Mouse (Mus musculus) MEL (cell line): ENCODE measurements around the gene Txn2. TPM values are rescaled to one million over a fixed set of nuclear protein-coding genes. Genes with fewer than 3 reads are reported as not detected.

Experiments used
- DNase-seq: peaks from one replicate; pipeline ENCODE4 v3.0.0; 2011; ENCODE audit warnings: low read depth, low spot score
- H3K27ac ChIP-seq: 2 replicates; pipeline ENCODE4 v1.5.1; 2012; ENCODE audit warnings: low read depth, mild to moderate bottlenecking, control low read depth, low read length, moderate library complexity; ENCODE audit not compliant: control insufficient read depth
- H3K27me3 ChIP-seq, 2 experiments: fragments of 150-350 bp in 1 of 2; sonication (generic) in 1 of 2; 2 replicates each; pipeline ENCODE4 v1.6.1; 2012; ENCODE audit warnings: low read length in 2 of 2, mild to moderate bottlenecking in 2 of 2, improper control_type of control experiment in 1 of 2, moderate library complexity in 1 of 2; ENCODE audit not compliant: insufficient read depth in 2 of 2, control insufficient read depth in 1 of 2
- H3K36me3 ChIP-seq, 2 experiments: 2 replicates each; pipeline ENCODE4 v1.6.1; 2012 to 2014; ENCODE audit warnings: low read length in 2 of 2, improper control_type of control experiment in 1 of 2, inconsistent platforms in 1 of 2, mild to moderate bottlenecking in 1 of 2; ENCODE audit not compliant: insufficient read depth in 2 of 2, control insufficient read depth in 1 of 2
- H3K4me1 ChIP-seq, 2 experiments: fragments of 150-350 bp in 1 of 2; sonication (generic) in 1 of 2; 2 replicates each; pipeline ENCODE4 v1.6.1; 2012; ENCODE audit warnings: low read length in 2 of 2, improper control_type of control experiment in 1 of 2, mild to moderate bottlenecking in 1 of 2; ENCODE audit not compliant: insufficient read depth in 2 of 2, control insufficient read depth in 1 of 2
- H3K4me3 ChIP-seq, 2 experiments: fragments of 150-350 bp in 1 of 2; sonication (generic) in 1 of 2; 2 replicates each; pipeline ENCODE4 v1.5.1; 2012; ENCODE audit warnings: low read depth in 2 of 2, low read length in 2 of 2, mild to moderate bottlenecking in 2 of 2, moderate library complexity in 2 of 2, control low read depth in 1 of 2, improper control_type of control experiment in 1 of 2; ENCODE audit not compliant: control insufficient read depth in 1 of 2, insufficient read depth in 1 of 2
- H3K79me2 ChIP-seq: 2 replicates; pipeline ENCODE4 v1.6.1; 2012; ENCODE audit warnings: mild to moderate bottlenecking, low read length, moderate library complexity; ENCODE audit not compliant: control insufficient read depth, poor library complexity, insufficient read depth
- H3K9ac ChIP-seq: 2 replicates; pipeline ENCODE4 v1.6.1; 2012; ENCODE audit warnings: low read depth, mild to moderate bottlenecking, control low read depth, low read length, moderate library complexity; ENCODE audit not compliant: control insufficient read depth, poor library complexity, severe bottlenecking
- H3K9me3 ChIP-seq: fragments of 150-350 bp; sonication (generic); replicated peaks from 2 replicates; pipeline ENCODE4 v1.6.1; 2012; ENCODE audit warnings: mild to moderate bottlenecking, low read length, improper control_type of control experiment, moderate library complexity; ENCODE audit not compliant: insufficient read depth
- BHLHE40 ChIP-seq: IDR thresholded peaks from 2 replicates; pipeline ENCODE4 v1.6.1; 2012; ENCODE audit warnings: low read depth, mild to moderate bottlenecking, inconsistent platforms, low read length, improper control_type of control experiment, borderline replicate concordance
- CHD2 ChIP-seq: IDR thresholded peaks from 2 replicates; pipeline ENCODE4 v1.6.1; 2011; ENCODE audit warnings: low read length, improper control_type of control experiment
- CTCF ChIP-seq, 3 experiments: IDR thresholded peaks in 2 of 3; conservative IDR thresholded peaks in 1 of 3; 2 replicates each; pipeline ENCODE4 v1.5.1; 2011 to 2012; ENCODE audit warnings: low read length in 3 of 3, low read depth in 2 of 3, mild to moderate bottlenecking in 2 of 3, improper control_type of control experiment in 1 of 3, inconsistent platforms in 1 of 3, mixed read lengths in 1 of 3, moderate library complexity in 1 of 3; ENCODE audit not compliant: control insufficient read depth in 1 of 3, insufficient read depth in 1 of 3, poor library complexity in 1 of 3, severe bottlenecking in 1 of 3
- E2F4 ChIP-seq: IDR thresholded peaks from 2 replicates; pipeline ENCODE4 v1.6.1; 2011; ENCODE audit warnings: low read depth, low read length, improper control_type of control experiment, borderline replicate concordance
- HCFC1 ChIP-seq: IDR thresholded peaks from 2 replicates; pipeline ENCODE4 v1.6.1; 2012; ENCODE audit warnings: low read depth, mild to moderate bottlenecking, inconsistent platforms, low read length, improper control_type of control experiment, moderate library complexity
- JUND ChIP-seq: IDR thresholded peaks from 2 replicates; pipeline ENCODE4 v1.6.1; 2011; ENCODE audit warnings: low read depth, mild to moderate bottlenecking, improper control_type of control experiment, low read length
- MEF2A ChIP-seq: IDR thresholded peaks from 2 replicates; pipeline ENCODE4 v1.6.1; 2014; ENCODE audit warnings: low read depth, mild to moderate bottlenecking, inconsistent platforms, low read length, improper control_type of control experiment; ENCODE audit not compliant: poor library complexity, insufficient replicate concordance, severe bottlenecking; ENCODE audit errors: extremely low read depth
- MYB ChIP-seq: IDR thresholded peaks from 2 replicates; pipeline ENCODE4 v1.6.1; 2011; ENCODE audit warnings: mild to moderate bottlenecking, low read depth, low read length, improper control_type of control experiment
- MYC ChIP-seq: IDR thresholded peaks from 2 replicates; pipeline ENCODE4 v1.6.1; 2011; ENCODE audit warnings: low read depth, mild to moderate bottlenecking, low read length, improper control_type of control experiment, moderate library complexity
- NRF1 ChIP-seq: IDR thresholded peaks from 2 replicates; pipeline ENCODE4 v1.6.1; 2014; ENCODE audit warnings: low read depth, mild to moderate bottlenecking, inconsistent platforms, low read length, improper control_type of control experiment, moderate library complexity; ENCODE audit not compliant: poor library complexity, insufficient read depth, severe bottlenecking
- POLR2A ChIP-seq, 2 experiments: IDR thresholded peaks; 2 replicates each; pipeline ENCODE4 v1.6.1; 2011 to 2012; ENCODE audit warnings: low read length in 2 of 2, mild to moderate bottlenecking in 2 of 2, control low read depth in 1 of 2, improper control_type of control experiment in 1 of 2, low read depth in 1 of 2, moderate library complexity in 1 of 2; ENCODE audit not compliant: control insufficient read depth in 1 of 2, insufficient read depth in 1 of 2, poor library complexity in 1 of 2
- RAD21 ChIP-seq: IDR thresholded peaks from 2 replicates; pipeline ENCODE4 v1.6.1; 2011; ENCODE audit warnings: mild to moderate bottlenecking, low read depth, low read length, improper control_type of control experiment
- RCOR1 ChIP-seq: IDR thresholded peaks from 2 replicates; pipeline ENCODE4 v1.6.1; 2012; ENCODE audit warnings: low read depth, mild to moderate bottlenecking, inconsistent platforms, low read length, improper control_type of control experiment
- SIN3A ChIP-seq: IDR thresholded peaks from 2 replicates; pipeline ENCODE4 v1.6.1; 2012; ENCODE audit warnings: low read length, improper control_type of control experiment, inconsistent platforms
- SMC3 ChIP-seq: IDR thresholded peaks from 2 replicates; pipeline ENCODE4 v1.6.1; 2011; ENCODE audit warnings: low read depth, low read length, improper control_type of control experiment
- TBP ChIP-seq: IDR thresholded peaks from 2 replicates; pipeline ENCODE4 v1.8.0; 2011; ENCODE audit warnings: low read depth, low read length, improper control_type of control experiment
- TCF12 ChIP-seq: IDR thresholded peaks from 2 replicates; pipeline ENCODE4 v1.6.1; 2014; ENCODE audit warnings: low read depth, mild to moderate bottlenecking, inconsistent platforms, low read length, improper control_type of control experiment, moderate library complexity
- UBTF ChIP-seq: IDR thresholded peaks from 2 replicates; pipeline ENCODE4 v1.6.1; 2012; ENCODE audit warnings: low read depth, mild to moderate bottlenecking, inconsistent platforms, low read length, improper control_type of control experiment, moderate library complexity, borderline replicate concordance; ENCODE audit not compliant: insufficient read depth
- USF1 ChIP-seq: IDR thresholded peaks from 2 replicates; pipeline ENCODE4 v1.6.1; 2014; ENCODE audit warnings: low read depth, mild to moderate bottlenecking, inconsistent platforms, low read length, improper control_type of control experiment, moderate library complexity
- USF2 ChIP-seq, 2 experiments: IDR thresholded peaks; 2 replicates each; pipeline ENCODE4 v1.6.1; 2011 to 2012; ENCODE audit warnings: improper control_type of control experiment in 2 of 2, low read length in 2 of 2, borderline replicate concordance in 1 of 2, inconsistent platforms in 1 of 2, low read depth in 1 of 2, mild to moderate bottlenecking in 1 of 2; ENCODE audit not compliant: insufficient read depth in 1 of 2
- ZC3H11A ChIP-seq: IDR thresholded peaks from 2 replicates; pipeline ENCODE4 v1.6.1; 2012; ENCODE audit warnings: low read depth, mild to moderate bottlenecking, inconsistent platforms, low read length, improper control_type of control experiment
- ZMIZ1 ChIP-seq: IDR thresholded peaks from 2 replicates; pipeline ENCODE4 v1.6.1; 2012; ENCODE audit warnings: low read depth, mild to moderate bottlenecking, inconsistent platforms, low read length, improper control_type of control experiment, moderate library complexity
- polyA plus RNA-seq, 2 experiments: library from polyadenylated mRNA; stranded (reverse) in 1 of 2; unstranded in 1 of 2; fragments of >175 nt in 1 of 2; fragments of >200 nt in 1 of 2; gene quantifications; 2 replicates each; pipeline versions ENCODE4 v1.2.1 to v1.2.4; 2012; ENCODE audit warnings: low replicate concordance in 2 of 2, low read depth in 1 of 2; ENCODE audit not compliant: insufficient read length in 2 of 2, insufficient read depth in 1 of 2, missing spikeins in 1 of 2
- total RNA-seq: library from RNA; depleted of rRNA; stranded (reverse); fragments of 300-350 nt; gene quantifications from 2 replicates; pipeline ENCODE4 v1.2.3, GENCODE M21; 2012

The Txn2 gene
- total and polyA plus RNA-seq, 3 experiments: 114 to 416 (median 207) TPM

GRCm38 (mm10) chr15:77873564-77873963 is 55.2 kb downstream of the Txn2 start:
- H3K79me2 ChIP-seq: no peaks in the 10 kb centered on the region
- H3K9me3 ChIP-seq: no peaks in the 10 kb centered on the region
- no peak for DNase-seq
- H3K9ac ChIP-seq: no peak overlapping the region
- no peaks in the 10 kb centered on the region; a peak in 1 of 4 replicates for H3K27me3 ChIP-seq
- peaks cover 0 to 5% of the 10 kb centered on the region in 2 experiments; a peak in 1 of 4 replicates for H3K4me1 ChIP-seq
- H3K36me3 ChIP-seq: no peaks in the 10 kb centered on the region
- TF ChIP-seq MYB (no peak), USF1 (no peak), CTCF (IDR thresholded peaks at IDR 0.05 in 2 of 3, conservative IDR thresholded peaks at IDR 0.05 in 1 of 3; ENCODE audit: control insufficient read depth in 1 of 3, insufficient read depth in 1 of 3, low read depth in 2 of 3, low read length in 3 of 3, poor library complexity in 1 of 3, severe bottlenecking in 1 of 3) (no peak), UBTF (no peak), E2F4 (no peak), RCOR1 (no peak), TBP (no peak), ZC3H11A (no peak), MEF2A (no peak), POLR2A (IDR thresholded peaks at IDR 0.05; ENCODE audit: control insufficient read depth in 1 of 2, insufficient read depth in 1 of 2, low read depth in 1 of 2, low read length in 2 of 2, poor library complexity in 1 of 2) (no peak), MYC (no peak), HCFC1 (no peak), SIN3A (no peak), ZMIZ1 (no peak), BHLHE40 (no peak), CHD2 (no peak), JUND (no peak), NRF1 (no peak), USF2 (IDR thresholded peaks at IDR 0.05; ENCODE audit: borderline replicate concordance in 1 of 2, insufficient read depth in 1 of 2, low read depth in 1 of 2, low read length in 2 of 2) (no peak)
- no peak overlapping the region for H3K27ac ChIP-seq
- no peak overlapping the region for H3K4me3 ChIP-seq

GRCm38 (mm10) chr15:77872996-77873395 is 55.8 kb downstream of the Txn2 start:
- H3K27me3 ChIP-seq: peaks cover 0 to 1% of the 10 kb centered on the region in 2 experiments; a peak in 1 of 4 replicates
- no peak overlapping the region for H3K27ac ChIP-seq
- no peaks in the 10 kb centered on the region for H3K36me3 ChIP-seq
- H3K79me2 ChIP-seq: no peaks in the 10 kb centered on the region
- peaks cover 0 to 5% of the 10 kb centered on the region in 2 experiments; a peak in 1 of 4 replicates for H3K4me1 ChIP-seq
- TF ChIP-seq RAD21 (no peak), SMC3 (no peak), TCF12 (no peak), MEF2A (no peak), RCOR1 (no peak)
- TF ChIP-seq, all 39 proteins: peak for 0
- Histone ChIP-seq H3K9me3 (no peaks in the 10 kb centered on the region), H3K4me3 (no peak overlapping the region), H3K9ac (no peak overlapping the region)
- no peak for DNase-seq
